Mouse (Mus musculus) frontal cortex, adult 2 months (tissue): ENCODE measurements at regions not wholly inside any gene's neighbourhood (a gene's known extent, or its start where the extent isn't known, plus 50 kb on each side); places are given as distances from the start of the nearest gene placed in this dataset.

Experiments
- DNase-seq, 2 experiments: peaks; one replicate each; pipeline ENCODE4 v3.0.0; 2022; ENCODE audit warnings: low spot score in 1 of 2; ENCODE audit errors: extremely low spot score in 1 of 2

GRCm38 (mm10) chr15:63558691-63559090 is 286.3 kb downstream of the Gsdmc2 start:
- no peak for DNase-seq

- DNase-seq = no peak
Observed at GRCm38 (mm10) chr15:63557816-63558215, 287.2 kb downstream of the Gsdmc2 start.

GRCm38 (mm10) chr15:63553597-63553996 is 291.4 kb downstream of the Gsdmc2 start:
- DNase-seq = peak in 1 of 2 experiments; percentile 11

DNA sequence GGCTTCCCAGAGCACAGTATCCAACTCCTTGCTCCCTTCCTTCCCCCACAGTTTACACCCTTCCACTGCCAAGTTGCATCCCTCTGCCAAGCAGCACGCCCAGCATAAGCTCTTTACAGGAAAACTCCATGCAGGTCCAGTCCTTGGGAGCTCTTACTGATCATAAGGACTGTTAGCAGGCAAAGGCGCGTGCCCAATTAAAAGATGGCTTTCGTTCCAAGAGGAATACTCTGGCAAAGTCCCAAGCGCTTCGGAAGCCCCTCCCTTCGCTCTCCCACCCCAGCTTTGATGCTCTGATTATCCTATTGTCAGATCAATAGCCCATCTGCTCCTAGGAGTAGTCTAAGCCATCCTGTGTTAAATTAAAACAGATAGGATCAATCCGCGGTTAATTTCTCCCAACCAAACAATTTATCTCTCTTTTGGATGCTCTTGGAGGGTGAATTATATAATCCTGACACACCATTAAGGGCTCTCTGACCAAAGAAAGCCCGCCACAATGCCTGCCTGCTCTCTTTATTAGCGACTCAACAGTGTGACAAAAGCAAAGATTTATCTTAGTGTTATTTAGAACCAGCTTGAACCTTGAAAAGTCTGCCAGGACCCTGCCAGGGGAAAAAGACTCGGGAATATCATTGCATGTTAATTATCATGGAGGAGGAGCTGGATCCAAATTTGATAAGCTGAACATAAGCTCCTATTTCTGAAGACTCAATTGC is 312.5 kb downstream of the Gsdmc2 start:
- DNase-seq = peak in 1 of 2 experiments; percentile 38

DNA sequence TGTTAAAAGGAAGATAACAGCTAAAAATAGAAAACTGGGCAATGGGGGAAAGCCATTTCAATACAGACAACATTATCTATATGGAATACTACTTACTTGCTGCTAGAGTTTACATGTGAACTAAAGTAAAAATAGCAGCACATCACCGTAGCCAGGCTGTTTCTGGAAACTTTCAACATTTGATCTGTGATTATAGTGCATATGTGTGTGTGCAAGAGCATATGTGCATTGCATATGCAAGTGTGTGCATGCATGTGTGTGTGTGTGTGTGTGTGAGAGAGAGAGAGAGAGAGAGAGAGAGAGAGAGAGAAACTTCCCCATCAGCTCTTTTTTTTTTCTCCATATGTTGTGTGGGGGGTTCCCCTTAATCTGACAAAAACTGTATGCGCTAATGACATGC is 317.7 kb downstream of the Gsdmc2 start:
- no peak for DNase-seq

- DNase-seq = peak in 1 of 2 experiments; percentile 6
Observed at GRCm38 (mm10) chr15:63526820-63527219, 318.2 kb downstream of the Gsdmc2 start.

- no peak for DNase-seq
Observed at GRCm38 (mm10) chr15:63517301-63517700, 327.7 kb downstream of the Gsdmc2 start.

DNA sequence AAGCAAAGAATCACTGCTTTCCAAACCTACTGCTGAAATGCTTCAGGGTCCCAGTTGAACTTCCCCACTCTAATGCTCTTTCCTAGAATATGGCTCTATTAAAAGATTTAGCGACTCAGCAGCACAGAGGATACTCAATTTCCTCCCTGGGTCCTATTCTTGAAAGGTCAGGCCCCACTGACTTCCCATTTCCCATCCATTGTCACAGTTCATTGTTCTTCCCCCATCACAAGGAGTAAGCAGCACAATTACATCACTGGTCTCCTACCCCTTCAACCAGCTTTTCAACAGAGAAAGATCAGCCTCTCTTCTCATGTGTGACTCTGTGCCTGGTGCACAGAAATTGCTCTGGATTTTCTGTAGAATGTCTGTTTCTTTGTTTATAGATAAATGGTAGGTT is 344.5 kb downstream of the Gsdmc2 start:
- no peak for DNase-seq

GRCm38 (mm10) chr15:63498483-63498882 is 346.5 kb downstream of the Gsdmc2 start:
- DNase-seq = no peak

DNA sequence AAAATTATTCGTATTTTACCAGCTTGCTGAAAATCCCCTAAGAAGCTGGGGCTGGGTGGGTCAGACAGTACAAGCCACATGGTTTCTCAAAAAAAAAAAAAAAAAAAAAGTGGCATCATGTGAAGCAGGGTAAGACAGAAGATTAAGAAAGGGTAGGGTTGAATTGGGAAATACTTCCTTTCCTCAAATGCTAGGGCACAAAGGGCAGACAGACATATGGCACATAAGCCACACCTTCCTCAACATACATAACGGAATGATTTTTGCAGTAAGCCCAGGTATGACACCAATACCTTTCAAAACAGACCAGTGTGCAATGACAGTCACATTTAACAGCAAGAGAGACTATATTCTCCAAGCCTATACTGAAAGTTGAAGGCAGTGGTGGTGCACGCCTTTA is 347.8 kb downstream of the Gsdmc2 start:
- DNase-seq = no peak

DNA sequence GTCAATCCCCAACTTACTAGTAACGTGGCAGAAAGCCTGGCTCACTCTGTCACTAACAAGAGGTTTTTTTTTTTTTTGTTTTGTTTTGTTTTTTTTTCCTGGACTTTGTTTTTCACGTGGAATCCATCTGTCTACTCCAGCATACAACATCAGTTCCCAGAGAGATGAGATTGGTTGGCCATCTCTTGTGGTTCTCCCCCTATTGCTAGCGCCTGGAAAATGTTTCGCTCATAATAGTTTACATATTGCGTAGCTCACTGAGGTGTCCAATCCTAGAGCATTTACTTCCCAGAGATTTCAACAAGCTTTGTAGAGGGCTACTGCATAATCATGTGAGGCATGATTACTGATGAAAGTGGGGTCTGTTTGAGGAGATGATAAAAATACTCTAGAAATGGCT is 360.1 kb downstream of the Gsdmc2 start:
- DNase-seq = no peak

DNA sequence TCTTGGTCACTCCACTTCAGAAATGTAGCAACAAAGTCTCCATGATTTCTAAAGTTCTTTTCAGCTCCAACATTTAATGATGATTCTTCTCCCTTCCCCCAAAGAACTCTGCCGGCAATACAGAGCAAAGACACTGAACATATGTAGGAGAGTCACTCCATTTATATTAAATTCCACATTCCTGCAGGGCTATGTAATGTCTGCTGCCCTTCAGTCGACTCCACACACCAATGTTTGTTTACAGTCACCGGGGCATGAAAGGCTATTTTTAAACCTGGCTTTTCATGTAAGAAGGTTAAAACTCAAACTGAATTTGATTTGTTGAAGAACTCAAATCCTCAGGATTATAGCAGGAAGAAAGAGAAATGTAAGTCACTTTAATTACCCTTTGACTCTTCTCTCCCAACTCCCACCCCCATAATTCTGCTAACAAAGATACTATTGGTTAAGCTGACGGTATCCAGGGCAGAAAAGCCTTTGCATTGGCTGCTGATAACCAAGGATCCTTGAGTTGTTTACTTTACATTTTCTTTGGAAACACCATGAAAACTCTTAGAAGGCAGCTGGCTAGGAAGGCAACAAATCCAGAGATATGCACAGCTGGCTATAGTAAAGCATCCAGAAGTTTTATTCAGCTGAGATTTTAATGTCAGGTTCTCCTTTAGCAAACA is 360.6 kb downstream of the Gsdmc2 start:
- DNase-seq = no peak

GRCm38 (mm10) chr15:63479270-63479805 is 365.6 kb downstream of the Gsdmc2 start:
- peak; percentile 3 to 34 for DNase-seq

- DNase-seq = no peak
Observed at GRCm38 (mm10) chr15:63466916-63467315, 378.1 kb downstream of the Gsdmc2 start.

- DNase-seq = no peak
Observed at GRCm38 (mm10) chr15:63452529-63452928, 392.4 kb downstream of the Gsdmc2 start.

DNA sequence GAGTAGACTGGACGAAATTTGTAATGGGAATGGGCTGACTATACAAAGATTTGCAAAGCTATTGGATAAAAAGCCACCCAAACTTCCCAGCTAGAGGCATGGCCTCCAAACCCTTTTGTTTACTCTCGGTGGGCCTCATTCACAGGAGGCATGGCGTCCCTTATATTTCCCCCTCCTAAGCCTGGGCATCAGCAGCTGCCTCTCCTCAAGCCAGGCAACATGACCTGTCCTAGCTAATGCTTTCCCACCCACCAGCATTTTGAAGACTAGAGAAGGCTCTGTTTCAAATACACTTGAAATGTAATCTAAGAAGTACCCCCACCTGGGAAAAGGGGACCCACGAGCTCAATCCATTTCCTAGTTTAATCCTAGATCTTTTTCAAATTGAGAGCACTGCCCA is 398.7 kb downstream of the Gsdmc2 start:
- DNase-seq = no peak

DNA sequence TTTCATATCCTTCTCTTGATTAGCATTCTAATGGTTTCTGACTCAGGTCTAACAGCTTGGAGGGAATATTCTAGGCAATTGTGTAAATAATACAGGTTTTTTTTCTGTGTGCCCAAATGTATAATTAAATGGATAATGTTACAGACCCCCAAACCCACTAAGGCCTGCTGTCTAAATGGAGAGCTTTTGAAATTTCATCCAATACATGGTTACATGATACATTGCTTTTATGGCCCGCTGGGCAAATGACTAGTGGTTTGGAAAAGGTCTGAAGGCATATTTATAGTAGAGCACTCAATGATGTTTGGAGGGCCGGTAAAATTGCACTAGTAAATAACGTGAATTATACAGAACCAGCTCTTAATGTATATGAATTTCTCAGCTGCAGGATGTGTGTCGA is 400.0 kb downstream of the Gsdmc2 start:
- DNase-seq = no peak

DNA sequence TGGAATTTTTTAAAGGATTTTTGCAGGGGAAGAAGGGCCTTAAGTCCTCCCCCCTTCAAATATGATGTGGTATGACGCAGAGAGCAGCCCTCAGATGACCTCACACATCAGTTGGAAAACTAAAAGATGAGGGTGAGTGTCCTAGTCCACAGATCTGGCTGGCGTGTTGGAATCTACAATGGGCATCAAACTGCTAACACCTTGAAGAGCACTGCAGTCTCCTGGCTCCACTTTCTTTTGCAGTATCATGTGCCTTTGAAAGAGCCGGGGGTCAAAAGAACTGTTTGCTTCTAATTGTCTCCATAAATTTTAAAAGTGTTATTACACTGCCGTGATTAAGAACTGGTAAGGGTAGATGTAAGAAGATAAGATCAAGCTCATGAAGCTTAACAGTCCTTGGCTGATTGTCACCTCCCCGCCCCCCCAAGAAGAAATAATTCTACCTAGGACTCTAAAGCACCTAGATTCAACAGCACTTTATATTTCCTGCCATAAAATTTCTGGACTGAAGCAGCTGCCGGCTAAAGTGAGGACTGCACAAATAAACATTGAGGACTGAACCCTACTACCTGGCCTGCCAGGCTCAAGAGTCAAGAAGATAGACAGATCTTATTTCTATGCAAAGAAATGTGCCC is 402.7 kb downstream of the Gsdmc2 start:
- no peak for DNase-seq

GRCm38 (mm10) chr15:63412649-63413048 is 432.3 kb downstream of the Gsdmc2 start:
- no peak for DNase-seq

GRCm38 (mm10) chr15:63411771-63412118 is 433.2 kb downstream of the Gsdmc2 start:
- DNase-seq = no peak

DNA sequence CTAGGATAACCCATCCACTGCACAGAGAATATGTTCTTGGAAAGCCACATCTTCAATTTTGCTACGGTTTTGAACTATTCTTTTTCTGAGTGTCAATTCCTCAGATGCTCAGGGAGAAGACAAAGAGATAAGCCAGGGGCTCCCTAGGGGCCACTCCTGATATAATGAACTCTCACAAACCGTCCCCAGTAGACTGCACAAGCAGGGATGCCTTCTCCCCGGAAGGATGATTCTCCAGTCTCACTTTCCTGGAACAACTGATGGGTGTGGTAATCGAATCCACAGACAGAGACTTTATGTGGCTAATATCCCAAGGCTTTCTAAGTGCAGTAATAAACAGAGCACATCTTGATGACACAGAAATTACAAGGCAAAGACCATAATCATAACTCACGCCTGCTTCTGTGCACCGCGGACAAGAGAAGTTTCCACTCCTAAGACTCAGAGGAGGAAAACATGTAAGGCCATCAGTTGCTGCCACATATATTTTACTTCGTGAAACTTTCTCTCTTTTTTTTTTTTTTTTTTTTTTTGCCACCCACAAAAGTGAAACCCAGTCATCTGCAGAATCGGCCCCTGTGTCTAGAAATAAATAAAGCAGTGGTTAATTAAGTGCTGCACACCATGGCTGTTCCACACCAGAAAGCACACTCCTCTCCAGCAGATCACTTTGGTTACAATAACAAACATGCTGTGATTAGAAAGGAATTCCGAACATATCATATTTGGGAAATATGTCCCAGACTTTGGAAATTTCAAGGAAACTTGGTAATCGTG is 433.8 kb downstream of the Gsdmc2 start:
- no peak for DNase-seq
